Mouse (Mus musculus) hindlimb bud, embryonic 11.5 days (tissue): ENCODE measurements around the gene Gcsh.
A peak's percentile ranks its signal among the peaks of the same experiment; 100 is the strongest.

Experiments
- DNase-seq: peaks from one replicate; pipeline ENCODE4 v3.0.0-alpha.2; 2012; ENCODE audit warnings: low read depth, low spot score; ENCODE audit errors: extremely low spot score

Gcsh gene

GRCm38 (mm10) chr8:116978631-116979256 lies 14.6 kb downstream of the Gcsh start, which contains the start of gene 1700030J22Rik:
1700030J22Rik (minus strand) TSS chr8:116978959.
- peak; percentile 93 for DNase-seq

GRCm38 (mm10) chr8:116978052-116978451 lies 15.3 kb downstream of the Gcsh start:
- DNase-seq: no peak

- no peak for DNase-seq
Measured at GRCm38 (mm10) chr8:116975606-116976005, 17.7 kb downstream of the Gcsh start.

DNA sequence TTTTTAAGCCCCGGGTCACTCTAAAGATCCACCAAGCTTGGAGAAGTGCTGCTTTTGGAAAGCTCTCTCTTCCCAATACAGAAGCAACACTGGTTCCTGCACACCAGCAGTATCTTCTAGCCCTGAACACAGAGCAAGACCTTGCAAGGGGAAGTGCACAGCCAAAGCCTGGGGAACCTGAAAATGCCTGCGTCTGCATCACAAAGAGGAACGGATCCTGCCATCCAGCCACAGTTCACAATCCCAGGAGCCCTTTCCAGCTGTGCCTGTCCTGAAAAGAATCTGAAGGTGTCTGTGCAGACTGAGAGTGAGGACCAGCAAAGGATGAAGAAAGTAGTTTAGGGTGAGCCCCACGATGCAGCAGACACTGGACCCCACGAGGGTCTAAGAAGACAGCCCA lies 18.3 kb downstream of the Gcsh start:
- DNase-seq: no peak

DNA sequence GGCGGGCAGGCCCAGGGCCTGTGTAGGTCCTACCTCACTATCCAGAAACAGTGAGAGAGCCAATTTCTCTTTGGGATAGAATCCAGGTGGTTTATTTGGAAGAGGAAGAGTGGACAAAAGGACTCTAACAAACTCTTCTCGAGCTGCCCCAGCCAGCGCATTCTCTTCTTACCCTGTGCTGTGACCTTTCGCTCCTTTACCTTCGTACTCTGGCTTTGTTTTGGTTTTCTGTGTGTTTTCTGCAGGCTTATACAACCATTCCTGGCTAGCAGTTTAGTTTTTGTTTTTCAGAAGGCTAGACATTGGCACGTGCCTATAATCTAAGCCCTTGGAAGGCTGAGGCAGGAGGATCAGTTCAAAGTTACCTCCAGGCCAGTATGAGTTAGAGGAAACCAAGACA lies 23.8 kb downstream of the Gcsh start:
- no peak for DNase-seq

- no peak for DNase-seq
Measured at GRCm38 (mm10) chr8:116954415-116954814, 38.9 kb downstream of the Gcsh start.

DNA sequence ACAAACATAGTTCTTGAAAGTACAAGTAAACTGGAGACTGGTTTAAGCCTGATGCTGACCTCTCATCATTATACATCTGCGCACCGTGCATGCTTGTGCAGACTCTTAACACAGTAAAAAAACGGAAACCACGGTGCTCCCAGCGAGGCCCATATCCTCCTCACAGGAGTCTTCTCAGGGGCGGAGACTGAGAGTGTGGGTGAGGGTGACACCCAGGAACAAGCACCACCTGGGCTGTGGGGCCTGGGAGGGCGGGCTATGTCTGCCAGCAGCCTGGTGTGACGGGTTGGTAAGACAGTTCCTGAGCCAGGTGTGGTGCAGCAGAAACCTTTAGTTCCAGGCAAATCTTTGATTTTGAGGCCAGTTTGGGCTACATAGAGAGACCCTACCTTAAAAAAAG lies 40.9 kb downstream of the Gcsh start:
- DNase-seq: no peak

DNA sequence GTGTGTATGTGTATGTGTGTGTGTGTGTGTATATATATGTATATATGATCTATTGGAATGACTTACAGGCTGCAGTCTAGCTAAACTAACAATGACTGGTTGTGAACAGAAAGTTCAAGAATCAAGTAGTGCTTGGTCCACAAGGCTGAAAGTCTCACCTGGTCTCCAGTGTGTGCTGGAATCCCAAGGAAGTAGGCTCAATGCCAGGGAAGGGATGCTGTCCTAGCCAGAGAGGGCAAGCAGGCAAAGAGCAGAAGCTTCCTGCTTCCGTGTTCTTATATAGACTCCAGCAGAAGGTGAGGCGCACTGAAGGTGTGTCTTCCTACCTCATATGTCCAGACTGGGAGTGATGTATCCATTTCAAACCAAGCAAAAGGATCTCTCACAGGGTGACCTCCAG lies 41.6 kb downstream of the Gcsh start:
- no peak for DNase-seq

- no peak for DNase-seq
Measured at GRCm38 (mm10) chr8:116951369-116951768, 42.0 kb downstream of the Gcsh start.

- DNase-seq: no peak
Measured at GRCm38 (mm10) chr8:116947589-116947988, 45.7 kb downstream of the Gcsh start.

DNA sequence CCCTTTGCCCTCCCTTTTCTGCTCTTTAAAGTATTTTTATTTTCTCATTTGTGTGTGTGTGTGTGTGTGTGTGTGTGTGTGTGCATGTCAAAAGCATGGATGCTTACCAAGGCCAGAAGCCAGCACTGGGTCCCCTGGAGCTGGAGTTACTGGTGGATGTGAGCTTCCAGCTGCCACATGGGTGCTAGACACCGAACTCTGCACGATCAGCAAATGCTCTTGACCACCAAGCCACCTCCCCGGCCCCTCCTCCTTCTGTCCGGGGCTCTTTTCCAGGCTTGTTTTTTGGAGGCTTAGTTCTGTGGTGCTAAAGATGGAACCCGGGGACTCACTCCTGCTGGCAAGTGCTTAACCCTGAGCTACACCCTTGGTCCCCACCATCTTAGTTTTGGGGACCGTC lies 46.5 kb downstream of the Gcsh start:
- DNase-seq: no peak

GRCm38 (mm10) chr8:116946268-116946838 lies 47.0 kb downstream of the Gcsh start:
- no peak for DNase-seq

GRCm38 (mm10) chr8:116945169-116945910 lies 48.0 kb downstream of the Gcsh start:
- DNase-seq: no peak

GRCm38 (mm10) chr8:116944385-116944696 lies 49.0 kb downstream of the Gcsh start:
- DNase-seq: no peak

DNA sequence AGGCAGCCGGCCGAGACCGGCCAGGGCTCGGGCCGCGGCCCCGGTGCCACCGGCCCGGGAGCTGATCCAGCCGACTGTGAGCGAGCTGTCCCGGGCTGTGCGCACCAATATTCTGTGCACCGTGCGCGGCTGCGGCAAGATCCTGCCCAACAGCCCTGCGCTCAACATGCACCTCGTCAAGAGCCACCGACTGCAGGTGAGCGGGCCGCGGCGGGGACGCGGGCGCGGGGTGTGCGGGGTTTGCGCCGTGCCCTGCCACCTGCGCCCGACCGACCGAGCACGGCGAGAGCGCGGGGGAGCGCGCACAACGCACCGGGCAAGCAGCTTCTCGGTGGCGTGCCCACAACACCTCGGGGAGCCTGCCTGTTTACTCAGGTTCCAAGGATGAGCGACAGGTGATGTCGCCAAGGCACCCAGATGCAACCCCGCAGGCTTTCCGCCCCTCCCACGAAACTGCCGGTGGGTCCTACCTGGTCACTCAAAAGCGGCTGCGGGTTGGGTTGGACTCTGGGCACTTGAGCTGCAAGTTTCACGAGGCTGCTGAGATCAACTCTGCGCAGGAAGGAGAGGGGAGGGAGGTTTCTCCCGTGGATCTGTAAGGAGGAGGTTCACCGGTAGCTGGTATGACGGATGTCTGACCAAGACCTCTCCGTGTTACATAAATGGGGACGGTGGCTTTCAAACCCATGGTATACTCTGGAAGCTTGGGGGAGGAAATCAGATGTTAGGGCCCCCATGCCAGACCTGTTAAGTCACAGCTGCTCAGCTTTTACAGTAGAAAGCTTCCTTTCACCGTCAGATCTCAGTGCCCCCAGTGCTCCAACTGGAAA lies 49.6 kb downstream of the Gcsh start:
- no peak for DNase-seq

- DNase-seq: peak; percentile 49
Measured at GRCm38 (mm10) chr8:116943161-116943554, 50.2 kb downstream of the Gcsh start, which contains the start of gene Atmin. Atmin (plus strand) TSS chr8:116943393.

GRCm38 (mm10) chr8:116942284-116943058 lies 50.9 kb downstream of the Gcsh start:
- DNase-seq: no peak

GRCm38 (mm10) chr8:116935506-116935905 lies 57.8 kb downstream of the Gcsh start:
- no peak for DNase-seq

GRCm38 (mm10) chr8:116934976-116935375 lies 58.4 kb downstream of the Gcsh start:
- no peak for DNase-seq
